Mouse (Mus musculus) kidney, adult 2 months (tissue): ENCODE results near the gene Marc1.
A peak's percentile ranks its signal among the peaks of the same experiment; 100 is the strongest.

Experiments
- CTCF ChIP-seq: fragments of 200-500 bp; conservative IDR thresholded peaks from 2 replicates; pipeline ENCODE4 v1.5.1; 2011; ENCODE audit warnings: low read depth, mild to moderate bottlenecking, control low read depth, low read length, moderate library complexity, mixed read lengths; ENCODE audit not compliant: insufficient read depth, insufficient read length
- POLR2A ChIP-seq: fragments of 200-500 bp; IDR thresholded peaks from one replicate; pipeline ENCODE4 v1.6.1; 2011; ENCODE audit warnings: low read depth, low read length, control low read depth

DNA sequence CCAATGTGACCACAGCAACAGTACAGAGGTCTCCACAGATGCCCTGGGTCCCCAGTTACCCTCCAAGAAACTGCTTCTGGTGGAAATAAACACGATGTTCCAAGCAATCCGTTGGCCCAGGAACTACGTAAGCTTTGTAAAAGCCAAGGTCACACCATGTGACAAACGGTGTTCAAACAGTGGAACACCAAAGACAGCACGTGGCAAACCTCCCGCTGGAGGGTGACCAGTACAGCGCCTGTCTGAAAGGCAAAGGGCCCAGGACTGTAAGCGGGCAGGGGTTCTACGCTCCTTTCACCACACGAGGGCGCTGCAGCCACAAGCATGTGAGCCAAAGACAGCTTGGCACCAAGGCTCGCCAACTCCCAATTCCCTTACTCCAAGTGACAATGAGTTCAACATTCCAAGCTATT, 13.3 kb upstream of the Marc1 start:
- TF ChIP-seq CTCF (peak; percentile 99), POLR2A (no peak)
